Mouse (Mus musculus) bone marrow macrophage, adult 2 months (primary cell): Measurements from ENCODE around the gene Klhl25. TPM values are rescaled to one million over a fixed set of nuclear protein-coding genes. Genes with fewer than 3 reads are reported as not detected.
"Not testable (repeated sequence)": the region's sequence is repeated elsewhere in the genome, so short reads cannot be mapped to it uniquely, and the experiment has no call there.

Source experiments
- H3K27ac ChIP-seq: 2 replicates; pipeline ENCODE4 v1.5.1; 2012; ENCODE audit warnings: low read depth, low read length; ENCODE audit not compliant: insufficient read depth
- H3K4me1 ChIP-seq: 2 replicates; pipeline ENCODE4 v1.6.1; 2012; ENCODE audit warnings: low read length; ENCODE audit not compliant: control insufficient read depth, insufficient read depth
- H3K4me3 ChIP-seq: 2 replicates; pipeline ENCODE4 v1.5.1; 2012; ENCODE audit warnings: mild to moderate bottlenecking, low read length, moderate library complexity; ENCODE audit not compliant: insufficient read depth
- CTCF ChIP-seq: IDR thresholded peaks from 2 replicates; pipeline ENCODE4 v1.5.1; 2012; ENCODE audit warnings: low read depth, mild to moderate bottlenecking, low read length, moderate library complexity
- POLR2A ChIP-seq: IDR thresholded peaks from 2 replicates; pipeline ENCODE4 v1.6.1; 2012; ENCODE audit warnings: mild to moderate bottlenecking, low read depth, low read length, borderline replicate concordance
- polyA plus RNA-seq: library from polyadenylated mRNA; stranded (reverse); fragments of >200 nt; gene quantifications from 2 replicates; pipeline ENCODE4 v1.2.4, GENCODE M21; 2012; ENCODE audit not compliant: missing spikeins, insufficient read depth, insufficient read length

Gene Klhl25
- polyA plus RNA-seq, 1 experiment, result 8.1 TPM

DNA sequence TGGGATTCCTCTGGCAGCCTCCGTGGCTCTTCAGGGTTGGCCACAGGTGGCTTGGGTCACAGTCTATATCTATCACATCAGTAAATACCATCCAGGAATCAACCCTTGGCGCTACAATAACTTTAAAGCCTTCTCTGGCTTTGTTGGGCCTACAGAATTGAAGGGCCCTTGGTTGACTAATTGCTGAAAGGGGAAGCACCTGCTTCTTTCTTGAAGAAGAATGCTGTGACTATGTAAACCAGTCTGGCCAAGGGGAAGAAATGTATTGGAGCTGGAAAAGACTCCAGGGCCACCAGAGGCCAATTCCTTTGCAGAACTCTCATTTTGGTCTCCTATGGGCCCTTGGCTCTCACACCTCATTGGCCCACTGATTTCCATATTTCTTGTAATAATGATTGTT lies 25.0 kb upstream of the Klhl25 start:
- H3K4me3 ChIP-seq, result no peak overlapping the region
- peaks cover 23% of the 10 kb centered on the region for H3K4me1 ChIP-seq
- peak overlapping the region; percentile 36 for H3K27ac ChIP-seq
- TF ChIP-seq POLR2A (no peak), CTCF (no peak)

DNA sequence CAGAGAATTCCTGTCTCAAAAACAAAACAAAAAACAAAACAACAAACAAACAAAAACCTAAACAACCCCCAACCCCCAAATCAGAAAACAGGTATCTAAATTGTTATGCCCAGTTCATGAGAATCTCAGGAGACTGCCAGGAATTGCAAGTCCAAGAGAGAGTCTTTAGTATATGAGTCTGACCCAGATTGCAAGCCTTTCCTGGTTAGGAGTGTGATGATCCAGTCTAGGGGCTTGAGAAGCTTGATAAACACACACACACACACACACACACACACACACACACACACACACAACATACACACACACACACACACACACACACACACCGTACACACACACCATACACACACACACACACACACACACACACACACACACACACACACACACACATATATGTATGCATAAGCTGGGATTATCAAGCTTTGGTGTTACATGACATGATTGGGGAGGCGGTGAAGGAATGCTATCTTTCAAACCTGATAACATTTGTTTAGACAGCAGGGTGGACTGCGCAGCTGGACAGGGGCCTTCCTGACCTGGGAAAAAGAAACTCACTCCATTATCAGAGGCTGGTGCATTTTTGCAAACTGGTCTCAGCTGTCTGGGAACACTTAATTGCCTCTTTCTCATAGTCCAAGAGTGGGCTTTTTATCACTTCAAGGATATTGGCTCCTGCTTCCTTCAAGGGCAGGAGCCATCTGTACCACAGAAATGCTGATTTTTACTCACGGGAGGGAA lies 21.6 kb upstream of the Klhl25 start:
- H3K4me3 ChIP-seq, result no peak overlapping the region
- peaks cover 23% of the 10 kb centered on the region for H3K4me1 ChIP-seq
- H3K27ac ChIP-seq, result no peak overlapping the region
- TF ChIP-seq CTCF (no peak), POLR2A (no peak)

DNA sequence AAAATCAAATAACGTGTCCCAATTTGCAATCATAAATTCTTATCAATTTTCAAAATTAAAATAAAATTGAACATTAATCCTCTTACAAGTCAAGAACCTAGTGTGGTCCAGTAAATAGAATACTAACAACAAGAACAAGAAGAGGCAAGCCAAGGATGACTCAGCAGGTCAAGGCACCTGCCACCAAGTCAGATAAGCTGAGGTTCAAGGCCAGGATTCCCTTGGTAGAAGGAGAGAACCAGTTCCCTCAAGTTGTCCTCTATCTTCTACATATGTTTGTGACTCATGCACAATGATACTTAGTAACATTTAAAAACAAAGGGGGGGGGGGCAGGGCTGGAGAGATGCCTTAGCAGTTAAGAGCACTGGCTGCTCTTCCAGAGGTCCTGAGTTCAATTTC lies 20.8 kb upstream of the Klhl25 start:
- no peak overlapping the region for H3K27ac ChIP-seq
- no peak overlapping the region for H3K4me3 ChIP-seq
- TF ChIP-seq POLR2A (no peak), CTCF (no peak)
- peaks cover 16% of the 10 kb centered on the region for H3K4me1 ChIP-seq

DNA sequence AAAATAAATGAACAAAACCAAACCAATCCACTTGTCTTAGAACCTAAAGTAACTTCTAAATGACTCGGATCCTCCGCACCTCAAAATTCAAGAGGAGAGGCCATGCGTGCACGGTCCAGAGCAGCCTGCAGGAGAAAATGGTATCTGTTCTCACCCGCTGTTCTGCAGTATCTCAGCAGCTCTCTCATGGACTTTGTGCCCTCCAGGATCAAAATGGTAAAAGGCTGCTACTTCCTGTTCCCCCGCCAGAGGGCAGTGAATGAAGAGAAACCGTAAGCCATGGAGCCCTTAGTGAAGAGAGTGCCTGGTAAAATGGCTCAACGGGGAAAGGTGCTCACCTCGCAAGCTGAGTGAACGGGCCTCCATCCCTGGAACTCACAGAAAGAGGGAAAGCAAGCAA lies 20.3 kb upstream of the Klhl25 start:
- TF ChIP-seq POLR2A (no peak), CTCF (peak; percentile 59)
- Histone ChIP-seq H3K4me3 (no peak overlapping the region), H3K27ac (no peak overlapping the region), H3K4me1 (peaks cover 12% of the 10 kb centered on the region)

DNA sequence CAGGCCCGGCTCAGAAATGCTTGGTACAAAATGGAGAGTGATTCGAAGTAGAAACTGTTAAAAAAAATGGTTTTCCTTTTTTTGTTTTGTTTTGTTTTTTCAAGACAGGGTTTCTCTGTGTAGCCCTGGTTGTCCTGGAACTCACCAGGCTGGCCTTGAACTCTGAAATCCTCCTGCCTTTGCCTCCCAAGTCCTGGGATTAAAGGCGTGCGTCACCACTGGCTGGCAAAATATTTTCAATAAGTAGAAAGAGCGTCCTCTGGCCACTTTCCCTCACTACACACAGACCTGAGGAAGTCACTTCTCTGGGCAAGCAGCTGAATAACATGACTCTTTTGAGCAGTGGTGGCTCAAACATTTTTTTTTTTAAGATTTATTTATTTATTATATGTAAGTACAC lies 19.6 kb upstream of the Klhl25 start:
- no peak overlapping the region for H3K27ac ChIP-seq
- TF ChIP-seq CTCF (no peak), POLR2A (no peak)
- no peak overlapping the region for H3K4me3 ChIP-seq
- peaks cover 9% of the 10 kb centered on the region for H3K4me1 ChIP-seq

DNA sequence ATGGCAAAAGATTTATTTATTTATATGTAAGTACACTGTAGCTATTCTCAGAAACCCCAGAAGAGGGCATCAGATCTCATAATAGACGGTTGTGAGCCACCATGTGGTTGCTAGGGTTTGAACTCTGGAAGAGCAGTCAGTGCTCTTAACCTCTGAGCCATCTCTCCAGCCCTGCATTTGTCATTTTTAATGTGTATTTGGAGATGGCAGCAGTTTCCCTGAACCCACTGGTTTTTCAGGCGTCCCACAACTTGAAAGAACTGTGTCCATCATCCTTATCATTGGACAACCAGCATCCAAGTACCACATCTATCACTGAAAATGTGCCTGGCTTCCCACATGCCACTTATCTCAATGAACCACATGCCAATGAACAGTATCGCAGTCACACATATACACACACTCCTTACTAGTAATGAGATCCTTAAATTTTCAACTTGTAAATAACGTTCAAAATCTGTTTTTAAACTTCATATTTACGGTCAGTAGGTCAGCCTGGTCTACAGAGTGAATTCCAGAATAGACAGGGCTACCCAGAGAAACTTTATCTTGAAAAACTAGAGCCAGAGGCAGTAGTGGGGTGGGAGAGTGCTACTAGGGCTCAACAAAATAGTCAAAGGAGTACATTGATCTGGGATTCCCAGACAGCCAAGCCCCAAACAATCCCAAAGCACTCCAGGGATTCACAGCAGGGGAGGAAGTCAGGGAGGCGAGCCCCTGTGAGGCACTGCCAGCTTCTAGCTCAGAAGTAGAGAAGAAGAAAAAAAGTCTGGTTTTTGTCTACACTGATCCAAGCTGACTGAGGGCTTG lies 17.7 kb upstream of the Klhl25 start:
- no peak for TF ChIP-seq CTCF
- no peak for TF ChIP-seq POLR2A
- Histone ChIP-seq H3K27ac (no peak overlapping the region), H3K4me3 (no peak overlapping the region), H3K4me1 (peaks cover 16% of the 10 kb centered on the region)

DNA sequence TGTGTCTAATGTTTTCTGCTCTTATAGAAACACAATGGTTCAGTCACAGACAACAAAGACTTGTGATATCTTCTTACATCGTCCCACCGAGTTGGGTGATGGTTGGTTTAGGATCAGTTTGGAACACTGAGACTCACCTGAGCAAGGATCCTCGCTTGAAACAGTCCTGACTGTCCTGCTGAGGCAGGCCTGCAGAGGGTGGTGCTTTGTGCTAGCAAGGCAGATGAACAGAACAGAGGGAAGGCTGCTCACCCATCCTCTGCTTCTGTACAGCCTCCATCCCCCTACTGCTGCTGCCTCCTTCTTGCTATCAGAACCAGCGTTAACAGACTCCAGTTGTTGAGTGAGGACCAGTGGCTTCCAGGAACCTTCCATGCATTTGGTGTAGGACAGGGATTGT lies 14.2 kb upstream of the Klhl25 start:
- H3K27ac ChIP-seq, H3K4me3 ChIP-seq: not testable (repeated sequence)
- peaks cover 17% of the 10 kb centered on the region for H3K4me1 ChIP-seq

DNA sequence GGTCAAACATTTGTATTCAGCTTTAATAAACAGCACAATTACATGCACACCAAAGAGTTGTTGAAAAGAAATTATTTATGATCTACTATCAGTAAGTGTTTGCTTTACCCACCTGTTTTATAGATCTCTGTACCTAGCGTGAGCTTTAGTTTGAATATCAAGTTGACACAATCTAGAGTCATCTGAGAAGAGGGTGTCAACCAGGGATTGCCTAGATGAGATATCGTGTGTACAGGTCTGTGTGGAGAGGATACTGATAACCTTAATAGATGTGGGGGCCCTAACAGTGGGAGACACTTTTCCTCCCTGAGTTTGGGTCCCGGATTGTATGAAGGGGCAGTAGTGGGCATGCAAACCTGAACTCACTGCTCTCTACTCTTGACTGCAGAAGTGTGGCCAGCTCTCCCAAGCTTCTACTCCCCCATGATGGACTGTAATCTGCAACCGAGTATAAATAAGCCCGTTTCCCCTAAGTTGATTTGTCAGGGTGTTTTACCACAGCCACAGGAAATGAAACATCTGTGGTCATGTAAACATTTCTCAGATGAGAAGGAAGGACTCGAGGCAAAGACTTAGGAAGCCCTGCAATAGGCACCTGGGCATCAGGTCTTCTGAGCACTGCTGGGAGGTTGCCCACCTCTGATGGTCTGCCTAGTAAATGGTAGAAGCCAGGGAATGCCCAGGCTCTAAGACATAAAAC lies 13.0 kb upstream of the Klhl25 start:
- not testable (repeated sequence) for H3K27ac ChIP-seq, H3K4me3 ChIP-seq
- H3K4me1 ChIP-seq, result peaks cover 17% of the 10 kb centered on the region

DNA sequence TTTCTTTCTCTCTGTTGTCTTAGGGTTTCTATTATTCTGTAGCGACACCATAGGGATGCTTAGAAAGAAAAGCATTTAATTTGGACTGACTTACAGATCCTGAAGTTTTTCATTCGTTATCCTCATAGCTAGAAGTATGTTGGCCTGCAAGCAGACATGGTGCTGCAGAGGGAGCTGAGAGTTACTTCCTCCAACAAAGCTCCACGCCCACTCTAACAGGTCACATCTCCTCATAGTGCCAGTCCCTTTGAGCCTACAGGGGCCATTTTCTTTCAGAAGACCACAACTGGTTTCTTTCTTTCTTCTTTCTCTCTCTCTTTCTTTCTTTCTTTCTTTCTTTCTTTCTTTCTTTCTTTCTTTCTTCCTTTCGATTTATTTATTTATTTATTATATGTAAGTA lies 8.0 kb upstream of the Klhl25 start:
- Histone ChIP-seq H3K4me3 (no peak overlapping the region), H3K4me1 (peaks cover 4% of the 10 kb centered on the region), H3K27ac (no peak overlapping the region)
- no peak for TF ChIP-seq POLR2A
- TF ChIP-seq CTCF, result no peak

DNA sequence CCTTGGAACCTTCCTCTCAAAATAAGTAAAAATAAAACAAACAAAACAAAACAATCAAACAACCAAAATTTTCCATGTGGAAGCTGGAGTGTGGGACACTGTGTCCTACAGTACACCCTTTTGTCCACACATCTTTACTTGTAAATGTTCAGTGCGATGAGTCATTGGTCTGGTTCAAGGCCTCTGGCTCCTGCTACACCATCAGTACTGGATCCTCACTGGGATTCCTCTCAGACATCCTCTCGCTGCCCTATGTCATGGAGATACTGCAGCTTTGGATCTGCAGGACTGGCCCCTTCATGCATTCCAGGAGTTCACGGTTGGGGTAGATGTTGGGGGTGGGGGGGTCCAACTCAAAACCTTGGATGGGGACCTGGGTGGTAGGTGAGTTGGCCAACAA lies 5.8 kb upstream of the Klhl25 start:
- Histone ChIP-seq H3K27ac (no peak overlapping the region), H3K4me3 (no peak overlapping the region), H3K4me1 (no peaks in the 10 kb centered on the region)
- TF ChIP-seq CTCF (no peak), POLR2A (no peak)

DNA sequence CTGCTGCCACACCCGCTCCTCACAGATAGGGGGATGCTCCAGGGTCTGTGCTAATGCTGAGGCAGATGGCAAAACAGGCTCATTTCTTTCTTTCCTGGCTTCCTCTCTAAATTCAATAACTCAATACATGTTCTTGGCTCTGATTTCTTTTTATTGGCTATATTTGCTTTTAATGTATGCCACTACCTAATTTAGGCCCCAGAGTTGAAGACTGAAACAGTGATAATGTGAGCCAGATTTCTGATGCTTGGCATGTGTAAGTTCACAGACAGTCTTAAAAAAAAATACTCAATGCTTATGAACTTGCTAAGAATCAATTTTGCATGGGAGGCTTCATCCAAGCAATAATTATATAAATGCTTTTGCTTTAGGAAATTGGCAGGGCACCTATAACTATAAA lies 2.2 kb upstream of the Klhl25 start:
- Histone ChIP-seq H3K27ac (no peak overlapping the region), H3K4me1 (peaks cover 10% of the 10 kb centered on the region), H3K4me3 (no peak overlapping the region)
- TF ChIP-seq CTCF, result no peak
